Mouse (Mus musculus) neural tube, embryonic 14.5 days (tissue): Measurements from ENCODE around the gene Tle6. TPM values are rescaled to one million over a fixed set of nuclear protein-coding genes. Genes with fewer than 3 reads are reported as not detected.
A peak's percentile ranks its signal among the peaks of the same experiment; 100 is the strongest.

Experiments
- ATAC-seq: fragments of 200-750 bp; cut with Nextera tagmentation; 2 replicates; pipeline ENCODE4 v1.8.0; 2017; ENCODE audit warnings: low read depth, mild to moderate bottlenecking, moderate TSS enrichment, moderate library complexity
- H3K27ac ChIP-seq: fragments of 300-500 bp; sonication (generic); 2 replicates; pipeline ENCODE4 v1.5.1; 2014; ENCODE audit warnings: low read depth, mild to moderate bottlenecking, control low read depth, low read length, moderate library complexity, mixed read lengths
- H3K27me3 ChIP-seq: fragments of 300-500 bp; sonication (generic); 2 replicates; pipeline ENCODE4 v1.6.1; 2014; ENCODE audit warnings: low read length; ENCODE audit not compliant: control insufficient read depth, insufficient read depth
- H3K36me3 ChIP-seq: fragments of 300-500 bp; sonication (generic); 2 replicates; pipeline ENCODE4 v1.6.1; 2014; ENCODE audit warnings: low read length, mixed read lengths; ENCODE audit not compliant: control insufficient read depth, insufficient read depth
- H3K4me1 ChIP-seq: fragments of 300-500 bp; sonication (generic); 2 replicates; pipeline ENCODE4 v1.6.1; 2014; ENCODE audit warnings: low read length; ENCODE audit not compliant: control insufficient read depth, insufficient read depth
- H3K4me2 ChIP-seq: fragments of 300-500 bp; sonication (generic); 2 replicates; pipeline ENCODE4 v1.6.1; 2014; ENCODE audit warnings: mild to moderate bottlenecking, low read depth, low read length, control low read depth
- H3K4me3 ChIP-seq: fragments of 300-500 bp; sonication (generic); 2 replicates; pipeline ENCODE4 v1.5.1; 2014; ENCODE audit warnings: low read depth, low read length, control low read depth, mixed read lengths
- H3K9ac ChIP-seq: fragments of 300-500 bp; sonication (generic); replicated peaks from 2 replicates; pipeline ENCODE4 v1.6.1; 2014; ENCODE audit warnings: low read depth, mild to moderate bottlenecking, control low read depth, low read length, mixed read lengths
- H3K9me3 ChIP-seq: fragments of 300-500 bp; sonication (generic); 2 replicates; pipeline ENCODE4 v1.6.1; 2016; ENCODE audit warnings: low read length; ENCODE audit not compliant: control insufficient read depth
- WGBS: fragments of 180-500 bp; shearing (Covaris S2); extraction: QIAGEN DNeasy Blood & Tissue Kit; methylation state at CpG from one replicate; pipeline ENCODE4 v1.1.7; 2014; 5-methylcytosine and 5-hydroxymethylcytosine counted together
- polyA plus RNA-seq: library from polyadenylated mRNA; unstranded; fragments of >200 nt; fragmentation: Nextera tagmentation; extraction: Ambion mirVana; gene quantifications from 2 replicates; pipeline ENCODE4 v1.2.1, GENCODE M21; 2014

Tle6 gene
- polyA plus RNA-seq, 1 experiment from 2014 or later = 6.6 TPM

DNA sequence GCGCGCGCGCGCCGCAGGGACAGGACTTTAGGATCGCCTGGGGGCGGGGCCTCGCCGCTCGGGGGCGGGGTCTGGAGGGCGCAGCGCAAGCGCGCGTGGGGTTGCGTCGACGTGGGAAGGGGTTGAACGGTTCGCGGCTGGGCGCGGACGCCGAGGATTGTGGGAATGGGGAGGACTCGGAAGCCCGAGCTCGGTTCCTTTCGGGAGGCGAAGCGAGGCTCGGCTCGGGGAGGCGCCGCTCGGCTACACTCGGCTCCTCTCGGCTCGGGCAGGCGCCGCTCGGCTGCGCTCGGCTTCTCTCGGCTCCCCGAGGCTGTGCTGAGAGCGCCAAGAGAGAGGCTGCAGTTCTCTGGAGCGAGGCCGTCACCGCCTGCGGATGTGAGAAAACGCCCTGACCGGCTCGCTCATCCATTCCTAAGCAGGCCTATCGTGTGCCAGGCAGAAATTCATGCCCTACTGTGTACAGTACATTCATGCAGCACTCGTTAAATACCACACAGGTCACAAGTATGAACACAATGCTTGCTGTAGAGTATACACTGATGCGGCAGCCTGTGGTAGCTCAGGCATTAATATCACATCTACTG, 55.6 kb downstream of the Tle6 start, which contains the start of gene Gna11:
Gna11 (minus strand) TSS at position 30 of the 587 bp plus-strand sequence.
- Histone ChIP-seq H3K4me1 (peaks cover 30% of the 10 kb centered on the region), H3K27ac (peak within 1 kb of the TSS; percentile 94), H3K9me3 (no peaks in the 10 kb centered on the region), H3K9ac (peak within 1 kb of the TSS; percentile 92), H3K27me3 (no peaks in the 10 kb centered on the region), H3K4me2 (peak within 1 kb of the TSS; percentile 66), H3K36me3 (no peaks in the 10 kb centered on the region), H3K4me3 (peak within 1 kb of the TSS; percentile 88)
- peak; percentile 96 for ATAC-seq
- 1% methylated on average over 42 of the region's 59 CpGs for WGBS

DNA sequence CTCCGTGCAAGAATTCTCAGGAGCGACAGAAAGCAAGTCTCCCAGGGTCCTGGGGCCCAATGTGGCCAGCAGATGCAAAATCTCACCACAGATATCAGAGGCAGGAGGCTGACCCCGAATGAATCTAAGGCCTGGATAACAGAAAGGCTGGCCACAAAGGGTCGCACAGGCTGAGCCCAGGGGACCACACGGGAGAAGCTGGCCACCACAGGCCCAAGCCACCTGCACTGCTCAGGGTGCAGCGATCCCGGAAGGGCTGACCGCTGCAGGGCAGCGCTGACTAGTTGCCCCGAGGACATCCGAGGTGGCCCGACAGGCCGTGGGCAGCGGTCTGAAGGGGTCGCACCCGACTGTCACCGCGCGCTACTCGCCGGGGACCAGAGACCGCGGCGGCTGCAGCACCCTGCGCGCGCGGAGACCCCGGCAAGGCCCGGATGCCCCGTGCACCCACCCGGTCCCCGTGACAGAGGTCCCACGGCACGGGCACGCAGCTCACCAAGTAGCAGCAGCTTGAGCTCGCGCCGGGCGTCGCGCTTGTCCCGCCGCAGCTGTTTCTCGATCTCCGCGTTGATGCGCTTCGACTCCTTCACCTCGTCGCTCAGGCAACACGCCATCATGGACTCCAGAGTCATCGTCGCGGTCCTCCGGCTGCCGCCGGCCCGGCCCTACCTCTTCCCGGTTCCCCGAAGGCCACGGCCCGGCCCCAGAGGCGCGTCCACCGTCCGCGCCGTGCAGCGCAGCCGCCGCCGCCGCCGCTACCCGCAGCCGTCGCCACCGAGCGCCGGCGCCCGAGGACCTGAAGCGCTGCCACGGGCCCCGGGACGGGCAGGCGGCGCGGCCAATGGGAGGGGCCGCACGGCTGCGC, 56.3 kb downstream of the Tle6 start:
- under 1% methylated on average over 93 of the region's 93 CpGs for WGBS
- Histone ChIP-seq H3K4me1 (peaks cover 30% of the 10 kb centered on the region), H3K9ac (peak overlapping the region; percentile 92), H3K27ac (peak overlapping the region; percentile 83), H3K36me3 (no peaks in the 10 kb centered on the region), H3K27me3 (no peaks in the 10 kb centered on the region), H3K4me3 (peak overlapping the region; percentile 88), H3K4me2 (peak overlapping the region; percentile 66), H3K9me3 (no peaks in the 10 kb centered on the region)
- ATAC-seq = peak; percentile 13

DNA sequence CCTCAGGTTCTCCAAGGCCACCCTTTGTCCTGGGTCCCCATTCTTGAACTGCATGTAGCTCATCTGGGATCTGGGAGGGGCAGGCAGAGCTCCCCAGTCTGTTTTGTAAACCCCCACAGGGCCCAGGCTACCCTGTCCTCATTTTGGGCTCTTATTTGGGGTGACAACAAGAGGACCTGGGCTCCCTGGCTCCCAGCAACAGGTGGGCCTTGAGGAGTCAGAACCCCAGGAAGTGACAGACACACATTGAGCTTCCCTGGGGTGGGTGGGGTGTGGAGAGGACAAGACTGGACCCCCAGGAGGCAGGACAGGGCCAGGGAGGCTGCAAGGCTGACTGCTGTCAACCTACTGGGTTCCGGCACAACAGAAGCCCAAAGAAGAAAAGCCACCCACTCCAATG, 57.2 kb downstream of the Tle6 start:
- no peaks in the 10 kb centered on the region for H3K36me3 ChIP-seq
- no peak overlapping the region for H3K27ac ChIP-seq
- peak overlapping the region; percentile 66 for H3K4me2 ChIP-seq
- H3K27me3 ChIP-seq = no peaks in the 10 kb centered on the region
- peaks cover 30% of the 10 kb centered on the region for H3K4me1 ChIP-seq
- ATAC-seq = no peak
- H3K4me3 ChIP-seq = peak overlapping the region; percentile 88
- peak overlapping the region; percentile 92 for H3K9ac ChIP-seq
- no peaks in the 10 kb centered on the region for H3K9me3 ChIP-seq
- WGBS = 89% methylated on average over 1 of the region's 1 CpGs

DNA sequence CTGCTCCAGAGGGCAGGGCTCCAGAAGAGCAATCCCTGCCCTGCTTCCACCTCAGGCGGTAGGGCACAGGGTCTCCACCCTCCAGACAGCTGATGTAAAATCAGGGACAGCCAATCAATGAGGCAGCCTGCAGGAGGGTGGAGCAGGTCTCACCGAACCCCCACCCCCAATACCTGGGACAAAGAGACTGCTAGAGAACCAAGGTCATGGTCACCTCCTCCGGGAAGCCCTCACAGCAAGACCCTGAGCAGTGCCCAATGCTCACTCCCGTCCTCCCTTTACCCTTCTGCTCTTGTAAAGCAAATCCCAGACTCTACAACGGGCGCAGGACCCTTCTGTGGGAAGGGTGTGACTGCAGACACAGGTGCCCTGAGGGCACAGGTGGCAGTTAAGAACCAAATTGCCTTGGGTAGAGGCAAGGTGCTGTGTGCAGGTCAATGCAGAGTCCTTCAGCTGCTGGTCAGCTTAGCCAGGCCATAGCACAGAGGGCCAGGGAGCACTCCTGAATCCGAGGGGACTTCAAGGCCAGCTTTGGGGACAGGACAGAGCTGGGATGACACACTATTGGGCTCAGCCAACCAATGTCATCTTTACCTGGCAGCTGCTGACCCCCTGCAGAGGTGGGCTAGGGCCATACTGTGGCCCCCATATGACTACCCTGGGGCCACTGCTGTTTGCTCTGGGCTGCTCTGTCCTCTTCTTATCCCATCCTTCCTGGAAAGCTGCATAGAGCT, 58.0 kb downstream of the Tle6 start:
- H3K27ac ChIP-seq = no peak overlapping the region
- no peaks in the 10 kb centered on the region for H3K9me3 ChIP-seq
- no peak for ATAC-seq
- peaks cover 30% of the 10 kb centered on the region for H3K4me1 ChIP-seq
- no peak overlapping the region; the same call in 1 of the 2 replicates for H3K9ac ChIP-seq
- 73% methylated on average over 7 of the region's 7 CpGs for whole genome bisulfite sequencing
- no peak overlapping the region for H3K4me3 ChIP-seq
- no peaks in the 10 kb centered on the region for H3K36me3 ChIP-seq
- peak overlapping the region; percentile 66 for H3K4me2 ChIP-seq
- no peaks in the 10 kb centered on the region for H3K27me3 ChIP-seq

DNA sequence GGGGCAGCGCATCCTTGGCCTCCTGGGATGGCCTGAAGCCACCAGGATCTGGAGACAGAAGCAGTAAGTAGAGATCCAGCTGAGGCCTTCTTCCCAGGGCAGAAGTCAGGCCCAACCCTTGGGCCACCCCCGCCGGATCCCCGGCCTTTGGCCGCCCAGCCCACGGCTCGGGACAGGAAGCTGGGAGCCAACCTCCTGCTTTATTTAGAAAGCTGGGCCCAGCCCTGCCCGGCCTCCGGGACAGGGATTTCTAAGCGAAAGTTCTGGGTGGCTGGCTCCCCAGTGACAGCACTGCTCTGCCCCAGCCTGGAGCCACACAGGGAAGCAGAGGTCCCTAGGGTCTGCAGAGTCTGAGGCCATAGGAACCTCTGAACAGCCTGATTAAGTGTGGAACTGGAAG, 59.1 kb downstream of the Tle6 start:
- H3K9ac ChIP-seq = no peak overlapping the region
- H3K27me3 ChIP-seq = no peaks in the 10 kb centered on the region
- no peak overlapping the region for H3K27ac ChIP-seq
- no peak overlapping the region for H3K4me3 ChIP-seq
- ATAC-seq = no peak
- H3K9me3 ChIP-seq = no peaks in the 10 kb centered on the region
- H3K4me1 ChIP-seq = peaks cover 30% of the 10 kb centered on the region
- no peaks in the 10 kb centered on the region for H3K36me3 ChIP-seq
- WGBS = 84% methylated on average over 10 of the region's 10 CpGs
- H3K4me2 ChIP-seq = no peak overlapping the region

DNA sequence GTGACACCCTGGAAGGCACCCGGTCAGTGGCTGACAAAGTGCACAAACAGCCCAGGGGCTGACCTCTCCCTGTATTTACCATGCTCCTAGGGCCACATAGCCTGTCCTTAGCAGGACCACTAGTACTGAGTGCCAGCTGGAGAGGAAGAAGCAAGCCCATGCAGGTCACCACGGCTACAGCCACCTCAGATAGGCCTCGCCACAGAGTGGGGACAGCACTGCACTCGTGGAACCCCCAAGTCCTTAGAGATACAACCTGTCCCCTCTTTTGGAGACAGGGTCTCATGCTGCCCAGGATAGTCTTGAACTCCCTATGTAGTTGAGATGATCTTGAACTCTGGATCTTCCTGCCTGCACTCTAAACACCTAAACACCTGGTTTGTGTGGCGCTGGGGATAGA, 59.5 kb downstream of the Tle6 start:
- no peak for ATAC-seq
- H3K9ac ChIP-seq = no peak overlapping the region
- no peak overlapping the region for H3K27ac ChIP-seq
- no peak overlapping the region for H3K4me3 ChIP-seq
- 86% methylated on average over 5 of the region's 5 CpGs for WGBS
- H3K27me3 ChIP-seq = no peaks in the 10 kb centered on the region
- no peak overlapping the region for H3K4me2 ChIP-seq
- H3K9me3 ChIP-seq = no peaks in the 10 kb centered on the region
- H3K36me3 ChIP-seq = no peaks in the 10 kb centered on the region
- H3K4me1 ChIP-seq = peaks cover 30% of the 10 kb centered on the region

Other genes starting within 250 kb of the Tle6 start
- 8.4 and 8.7 TPM in 2 replicates for gene Mfsd12, start 243.6 kb downstream of the Tle6 start, polyA plus RNA-seq
- 0.39 and 0.42 TPM in 2 replicates for gene 4930404N11Rik, start 235.3 kb downstream of the Tle6 start, polyA plus RNA-seq
- gene Fzr1, start 222.6 kb downstream of the Tle6 start, polyA plus RNA-seq = 114 and 125 TPM in 2 replicates
- 61.0 and 68.0 TPM in 2 replicates for gene Dohh, start 216.6 kb downstream of the Tle6 start, polyA plus RNA-seq
- gene Gm48551, start 216.6 kb downstream of the Tle6 start, polyA plus RNA-seq = 4.3 and 6.3 TPM in 2 replicates
- 2.0 and 4.4 TPM in 2 replicates for gene Gm48552, start 212.1 kb downstream of the Tle6 start, polyA plus RNA-seq
- 1.3 and 2.0 TPM in 2 replicates for gene Smim24, start 208.0 kb downstream of the Tle6 start, polyA plus RNA-seq
- 21.9 and 25.0 TPM in 2 replicates for gene Nfic, start 145.4 kb downstream of the Tle6 start, polyA plus RNA-seq
- 50.6 and 64.4 TPM in 2 replicates for gene Celf5, start 118.4 kb downstream of the Tle6 start, polyA plus RNA-seq
- gene Ncln, start 104.7 kb downstream of the Tle6 start, polyA plus RNA-seq = 62.6 and 62.7 TPM in 2 replicates
- gene S1pr4, start 100.9 kb downstream of the Tle6 start, polyA plus RNA-seq = 0.29 and 0.79 TPM in 2 replicates
- gene Gna15, start 76.8 kb downstream of the Tle6 start, polyA plus RNA-seq = 0.40 and 1.9 TPM in 2 replicates
- 81.1 and 89.8 TPM in 2 replicates for gene Gna11, start 55.9 kb downstream of the Tle6 start, polyA plus RNA-seq
- gene Aes, start 41.6 kb downstream of the Tle6 start, polyA plus RNA-seq = 347 and 599 TPM in 2 replicates
- 32.4 and 37.3 TPM in 2 replicates for gene Tle2, start 26.5 kb downstream of the Tle6 start, polyA plus RNA-seq
- gene BC025920, start 5.2 kb upstream of the Tle6 start, polyA plus RNA-seq = 1.0 and 1.9 TPM in 2 replicates
- 48.9 and 53.6 TPM in 2 replicates for gene Sirt6, start 26.7 kb upstream of the Tle6 start, polyA plus RNA-seq
- gene Ankrd24, start 27.5 kb upstream of the Tle6 start, polyA plus RNA-seq = 10.1 and 16.1 TPM in 2 replicates
- gene Gm10778, start 48.0 kb upstream of the Tle6 start, polyA plus RNA-seq = 7.4 and 8.7 TPM in 2 replicates
- 19.6 and 23.5 TPM in 2 replicates for gene Zfp433, start 103.8 kb upstream of the Tle6 start, polyA plus RNA-seq
- 22.3 and 25.0 TPM in 2 replicates for gene Gm3055, start 170.1 kb upstream of the Tle6 start, polyA plus RNA-seq
- gene Gm4767, start 211.1 kb upstream of the Tle6 start, polyA plus RNA-seq = 4.5 and 5.7 TPM in 2 replicates